Mouse (Mus musculus): ENCODE data around the gene Zfp366.

GRCm38 (mm10) chr13:99150626-99151025, 34.0 kb upstream of the Zfp366 start:
- TF ChIP-seq CTCF (IDR thresholded peaks at IDR 0.05; ENCODE audit: extremely low read depth, insufficient read depth, insufficient read length, insufficient replicate concordance) (no peak), POLR2A (IDR thresholded peaks at IDR 0.05; ENCODE audit: low read depth, low read length) (no peak)

All from spleen, adult 2 months (tissue).